Mouse (Mus musculus) heart, embryonic 10.5 days (tissue): ENCODE measurements around the gene Dap. TPM values are rescaled to one million over a fixed set of nuclear protein-coding genes. Genes with fewer than 3 reads are reported as not detected.
A peak's percentile ranks its signal among the peaks of the same experiment; 100 is the strongest.

Experiments
- DNase-seq: peaks from one replicate; pipeline ENCODE4 v3.0.0-alpha.2; 2017; ENCODE audit warnings: low spot score
- H3K27ac ChIP-seq: fragments of 300-500 bp; sonication (generic); 2 replicates; pipeline ENCODE4 v1.5.1; 2016; ENCODE audit warnings: mild to moderate bottlenecking
- H3K27me3 ChIP-seq: fragments of 300-500 bp; sonication (generic); 2 replicates; pipeline ENCODE4 v1.6.1; 2016; ENCODE audit warnings: mild to moderate bottlenecking; ENCODE audit not compliant: poor library complexity, insufficient read depth, severe bottlenecking
- H3K36me3 ChIP-seq: fragments of 300-500 bp; sonication (generic); 2 replicates; pipeline ENCODE4 v1.6.1; 2016; ENCODE audit warnings: mild to moderate bottlenecking, moderate library complexity
- H3K4me1 ChIP-seq: fragments of 300-500 bp; sonication (generic); 2 replicates; pipeline ENCODE4 v1.6.1; 2016; ENCODE audit warnings: mild to moderate bottlenecking
- H3K4me3 ChIP-seq: fragments of 300-500 bp; sonication (generic); 2 replicates; pipeline ENCODE4 v1.5.1; 2016; ENCODE audit warnings: mild to moderate bottlenecking, moderate library complexity
- H3K9me3 ChIP-seq: fragments of 300-500 bp; sonication (generic); 2 replicates; pipeline ENCODE4 v1.6.1; 2016; ENCODE audit warnings: mild to moderate bottlenecking, moderate library complexity
- WGBS: fragments of 180-500 bp; shearing (Covaris S2); methylation state at CpG from one replicate; pipeline ENCODE4 v1.1.7; 2016; 5-methylcytosine and 5-hydroxymethylcytosine counted together
- polyA plus RNA-seq: library from polyadenylated mRNA; unstranded; fragments of >200 nt; fragmentation: Nextera tagmentation; extraction: Ambion mirVana; gene quantifications from 2 replicates; pipeline ENCODE4 v1.2.1, GENCODE M21; 2016

Dap gene
- polyA plus RNA-seq, 1 experiment from 2014 or later: 49.2 TPM

DNA sequence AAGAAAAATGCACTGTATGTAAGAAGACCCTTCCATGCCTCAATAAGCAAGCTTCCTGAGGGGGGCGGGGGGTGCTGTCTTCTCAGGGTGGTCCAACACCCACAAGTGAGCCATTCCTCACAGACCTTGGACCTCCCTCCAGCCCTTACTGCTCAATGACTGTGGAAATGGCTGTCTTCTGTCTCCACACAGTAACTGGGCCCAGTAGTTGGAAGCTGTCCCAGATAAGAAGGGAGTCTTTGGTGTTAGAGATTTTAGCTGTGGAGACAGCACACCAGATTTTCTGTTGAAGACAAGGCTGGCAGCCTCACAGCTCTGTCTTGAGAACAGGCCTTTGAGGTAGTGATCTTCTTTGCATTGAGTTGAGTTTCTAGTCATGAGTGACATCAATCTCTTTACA lies 33.2 kb downstream of the Dap start:
- H3K27me3 ChIP-seq: no peaks in the 10 kb centered on the region
- no peak overlapping the region for H3K4me3 ChIP-seq
- no peaks in the 10 kb centered on the region for H3K9me3 ChIP-seq
- H3K27ac ChIP-seq: no peak overlapping the region
- H3K4me1 ChIP-seq: peaks cover 29% of the 10 kb centered on the region
- H3K36me3 ChIP-seq: no peaks in the 10 kb centered on the region
- no peak for DNase-seq
- WGBS: 87% methylated on average over 1 of the region's 1 CpGs

DNA sequence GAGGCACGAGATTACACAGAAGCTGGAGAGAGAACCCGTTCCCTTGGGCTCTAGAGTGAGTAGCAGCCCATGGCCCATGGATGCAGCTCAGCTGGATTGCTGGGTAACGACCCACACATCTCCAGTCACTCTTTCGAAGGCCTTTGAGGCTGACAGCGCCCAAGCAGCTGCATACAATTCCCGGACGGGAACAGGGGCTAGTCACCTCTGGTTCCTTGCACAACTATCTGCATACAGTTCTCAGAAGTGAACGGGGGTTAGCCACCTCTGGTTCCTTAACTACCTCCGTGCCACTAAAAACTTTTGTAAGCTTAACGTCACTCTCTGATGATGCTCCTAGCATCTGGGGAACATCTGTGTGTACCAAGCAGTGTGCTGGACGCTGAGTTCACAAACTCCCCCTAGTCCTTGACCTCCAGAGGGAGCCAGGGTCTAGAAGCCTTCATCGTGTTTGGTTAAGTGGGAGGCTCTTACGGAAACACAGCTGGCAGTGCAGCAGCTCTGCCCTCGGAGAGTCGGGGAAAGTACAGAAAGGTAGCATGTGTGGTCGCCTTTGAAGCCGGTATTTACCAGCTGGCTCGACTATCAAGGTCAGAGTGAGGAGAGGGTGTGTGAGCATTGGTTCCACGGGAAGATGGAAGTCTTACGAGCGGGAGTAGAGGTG lies 34.0 kb downstream of the Dap start:
- H3K36me3 ChIP-seq: no peaks in the 10 kb centered on the region
- WGBS: 76% methylated on average over 21 of the region's 21 CpGs
- no peaks in the 10 kb centered on the region for H3K9me3 ChIP-seq
- no peaks in the 10 kb centered on the region for H3K27me3 ChIP-seq
- no peak overlapping the region for H3K27ac ChIP-seq
- no peak for DNase-seq
- peaks cover 23% of the 10 kb centered on the region for H3K4me1 ChIP-seq
- H3K4me3 ChIP-seq: no peak overlapping the region

DNA sequence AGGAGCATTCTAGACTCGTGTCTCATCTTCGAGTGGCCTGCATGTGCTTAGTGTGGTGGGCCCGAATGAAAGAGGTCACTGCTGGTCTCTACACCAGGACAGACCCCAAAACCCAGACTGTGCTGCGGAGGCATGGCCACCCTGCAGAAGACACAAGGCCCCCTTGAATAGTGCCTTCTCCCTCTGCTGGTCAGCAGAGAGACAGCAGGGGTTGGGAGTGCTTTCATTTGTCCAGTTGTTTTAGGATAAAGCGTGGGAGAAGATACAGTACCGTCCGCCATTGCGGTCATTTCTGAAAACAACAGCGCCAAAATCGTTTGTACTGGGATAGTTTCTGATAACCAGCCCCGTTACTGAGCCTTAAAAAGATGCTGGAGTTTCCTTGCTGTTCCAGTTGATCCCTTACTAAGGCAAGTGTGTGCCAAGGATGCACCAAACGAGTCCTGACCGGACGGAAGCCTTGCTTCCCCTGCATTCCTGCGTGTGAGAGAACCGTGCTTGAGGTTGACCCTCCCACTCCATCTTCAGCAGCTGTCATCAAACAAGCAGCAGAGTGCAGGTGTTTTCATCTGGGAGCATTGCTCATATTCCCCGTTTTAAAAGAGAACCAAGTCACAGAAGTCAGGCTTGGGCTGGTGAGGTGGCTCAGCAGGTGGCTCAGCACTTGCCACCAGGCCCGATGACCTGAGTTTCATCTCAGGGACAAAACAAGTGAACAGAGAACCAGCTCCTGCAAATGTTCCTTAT lies 34.8 kb downstream of the Dap start:
- Histone ChIP-seq H3K9me3 (no peaks in the 10 kb centered on the region), H3K27me3 (no peaks in the 10 kb centered on the region), H3K4me3 (no peak overlapping the region), H3K4me1 (peaks cover 18% of the 10 kb centered on the region), H3K36me3 (no peaks in the 10 kb centered on the region), H3K27ac (no peak overlapping the region)
- no peak for DNase-seq
- WGBS: 76% methylated on average over 18 of the region's 18 CpGs

DNA sequence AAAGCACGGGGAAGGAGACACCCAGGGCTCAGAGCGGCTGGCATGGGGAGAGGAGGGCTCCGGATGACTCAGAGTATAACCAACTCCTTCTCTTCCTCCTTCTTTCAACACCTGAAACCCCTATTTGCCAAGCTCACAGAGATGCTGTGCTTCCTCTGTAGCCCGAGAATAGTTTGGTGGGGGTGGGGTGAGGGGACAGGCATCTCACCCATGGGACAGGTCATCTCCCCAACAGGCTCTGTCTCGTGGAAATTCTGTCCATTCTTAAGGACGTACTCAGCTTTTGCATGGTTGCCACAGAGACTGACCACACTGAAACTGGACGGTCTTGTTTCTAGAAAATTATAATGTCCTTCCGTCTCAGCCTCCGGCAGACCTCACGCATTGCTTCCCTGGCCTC lies 37.0 kb downstream of the Dap start:
- 80% methylated on average over 10 of the region's 10 CpGs for WGBS
- no peak for DNase-seq
- H3K4me3 ChIP-seq: no peak overlapping the region
- H3K4me1 ChIP-seq: peaks cover 18% of the 10 kb centered on the region
- H3K27ac ChIP-seq: no peak overlapping the region
- no peaks in the 10 kb centered on the region for H3K9me3 ChIP-seq
- 0 out of 2 replicates have a peak, but pooled peaks cover 5% of the 10 kb centered on the region for H3K27me3 ChIP-seq
- H3K36me3 ChIP-seq: no peaks in the 10 kb centered on the region

DNA sequence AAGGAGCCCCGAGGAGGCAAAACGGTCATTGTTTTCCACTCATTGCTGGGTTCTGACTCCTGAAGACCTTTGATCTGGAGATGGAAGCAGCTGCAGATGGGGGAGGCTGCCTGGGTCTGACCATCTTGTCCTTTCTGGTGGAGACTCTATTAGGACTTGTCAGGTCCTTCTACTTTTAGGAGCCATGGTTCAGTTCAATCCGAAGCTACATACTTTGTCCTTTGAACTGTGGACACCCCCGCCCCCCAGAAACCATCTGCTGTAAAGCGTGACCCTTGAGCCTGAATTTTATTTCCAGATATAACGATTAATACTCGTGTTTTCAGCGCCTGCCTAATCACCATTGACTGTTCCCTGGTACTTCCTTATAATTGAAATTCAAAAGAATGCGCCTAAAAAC lies 38.2 kb downstream of the Dap start:
- Histone ChIP-seq H3K27ac (no peak overlapping the region), H3K36me3 (no peaks in the 10 kb centered on the region), H3K4me3 (no peak overlapping the region), H3K4me1 (peaks cover 18% of the 10 kb centered on the region), H3K27me3 (0 out of 2 replicates have a peak, but pooled peaks cover 5% of the 10 kb centered on the region), H3K9me3 (no peaks in the 10 kb centered on the region)
- no peak for DNase-seq
- WGBS: 72% methylated on average over 9 of the region's 9 CpGs

DNA sequence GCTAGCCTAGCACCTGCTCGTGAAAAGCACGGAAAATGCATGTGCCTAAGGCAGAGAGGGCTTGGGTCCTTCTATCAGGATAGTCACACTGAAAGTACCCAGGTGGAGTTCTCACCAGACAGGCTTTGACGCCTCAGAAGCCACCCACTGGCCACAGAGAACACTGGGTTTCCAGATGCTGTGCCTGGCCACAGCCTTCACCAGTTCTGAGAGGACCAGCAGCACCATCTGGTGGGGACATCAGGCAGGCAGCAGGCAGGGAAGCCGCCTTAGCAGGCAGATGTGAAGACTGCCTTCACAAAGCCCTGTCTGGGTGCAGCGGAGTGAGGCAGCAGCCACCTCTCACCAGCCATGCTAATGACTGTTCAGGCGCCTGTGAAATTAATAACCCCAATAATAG lies 40.7 kb downstream of the Dap start:
- DNase-seq: peak; percentile 90
- Histone ChIP-seq H3K9me3 (no peaks in the 10 kb centered on the region), H3K36me3 (no peaks in the 10 kb centered on the region), H3K4me1 (peaks cover 6% of the 10 kb centered on the region; the same call in 1 of the 2 replicates), H3K4me3 (no peak overlapping the region), H3K27me3 (0 out of 2 replicates have a peak, but pooled peaks cover 5% of the 10 kb centered on the region), H3K27ac (no peak overlapping the region)
- WGBS: 36% methylated on average over 6 of the region's 6 CpGs

DNA sequence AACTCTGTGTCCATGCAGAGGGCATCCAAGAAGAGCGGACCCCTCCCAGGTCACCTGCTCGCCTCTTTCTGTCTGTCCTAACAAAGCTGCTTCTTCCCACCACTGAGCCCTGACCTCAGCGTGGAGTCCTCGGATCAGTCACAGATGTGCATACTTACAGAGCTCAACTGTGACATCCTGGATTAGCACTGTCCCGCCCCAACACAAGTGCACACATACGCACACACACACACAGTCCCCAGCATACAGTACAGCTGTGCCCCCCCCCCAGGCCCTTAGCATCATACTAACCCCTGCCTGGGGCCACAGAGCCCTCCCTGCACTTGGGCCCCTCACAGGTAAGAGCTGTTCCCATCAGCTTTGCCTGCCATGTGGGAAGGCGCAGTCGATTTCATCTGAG lies 41.3 kb downstream of the Dap start:
- Histone ChIP-seq H3K27me3 (0 out of 2 replicates have a peak, but pooled peaks cover 5% of the 10 kb centered on the region), H3K36me3 (no peaks in the 10 kb centered on the region), H3K4me3 (no peak overlapping the region), H3K4me1 (peaks cover 6% of the 10 kb centered on the region; the same call in 1 of the 2 replicates), H3K27ac (no peak overlapping the region), H3K9me3 (no peaks in the 10 kb centered on the region)
- DNase-seq: no peak
- 91% methylated on average over 8 of the region's 8 CpGs for WGBS

DNA sequence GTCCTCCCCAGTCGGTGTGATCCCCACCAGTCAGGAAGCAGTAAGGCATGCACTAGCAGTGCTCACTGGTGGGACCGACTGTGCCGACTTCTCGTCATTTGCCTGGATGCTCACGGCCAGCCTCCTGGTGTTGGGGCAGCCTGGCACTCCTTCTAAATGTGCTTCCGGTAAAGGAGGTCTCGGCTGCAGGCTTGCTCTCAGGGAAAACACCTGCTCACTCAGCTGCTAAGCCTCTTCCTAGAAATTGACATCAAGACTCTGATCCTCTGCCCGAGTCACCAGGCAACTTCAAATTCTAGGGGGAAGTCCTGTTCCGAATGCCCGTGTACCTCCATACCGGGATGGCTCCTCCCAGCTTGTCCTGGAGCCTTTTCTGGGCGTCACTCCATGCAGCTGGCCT lies 41.7 kb downstream of the Dap start:
- no peaks in the 10 kb centered on the region for H3K36me3 ChIP-seq
- no peak overlapping the region for H3K4me3 ChIP-seq
- 90% methylated on average over 12 of the region's 12 CpGs for WGBS
- DNase-seq: no peak
- no peaks in the 10 kb centered on the region for H3K9me3 ChIP-seq
- peaks cover 6% of the 10 kb centered on the region; the same call in 1 of the 2 replicates for H3K4me1 ChIP-seq
- H3K27me3 ChIP-seq: 0 out of 2 replicates have a peak, but pooled peaks cover 5% of the 10 kb centered on the region
- no peak overlapping the region for H3K27ac ChIP-seq

DNA sequence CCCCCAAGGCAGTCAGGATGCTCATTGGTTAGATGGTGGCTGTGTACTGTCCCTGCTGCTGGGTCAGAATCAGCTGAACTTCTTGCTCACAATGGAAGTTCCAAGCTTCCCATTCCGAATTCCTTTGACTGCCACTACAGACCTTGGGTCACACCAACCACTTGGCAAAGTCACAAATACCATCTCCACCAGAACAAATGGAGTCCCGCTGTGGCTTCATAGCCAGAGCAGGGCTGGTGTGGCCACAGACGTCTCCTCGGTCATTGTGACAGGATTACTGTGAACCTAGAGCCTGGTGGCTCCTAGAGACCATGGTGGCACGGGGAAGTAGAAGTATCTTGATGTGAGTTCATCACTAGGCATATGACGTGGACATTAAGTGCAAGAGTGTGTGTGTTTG lies 44.0 kb downstream of the Dap start:
- H3K27me3 ChIP-seq: 0 out of 2 replicates have a peak, but pooled peaks cover 5% of the 10 kb centered on the region
- H3K27ac ChIP-seq: no peak overlapping the region
- DNase-seq: no peak
- H3K4me1 ChIP-seq: peaks cover 3% of the 10 kb centered on the region; the same call in 1 of the 2 replicates
- H3K4me3 ChIP-seq: no peak overlapping the region
- no peaks in the 10 kb centered on the region for H3K9me3 ChIP-seq
- H3K36me3 ChIP-seq: no peaks in the 10 kb centered on the region
- 88% methylated on average over 6 of the region's 6 CpGs for WGBS

DNA sequence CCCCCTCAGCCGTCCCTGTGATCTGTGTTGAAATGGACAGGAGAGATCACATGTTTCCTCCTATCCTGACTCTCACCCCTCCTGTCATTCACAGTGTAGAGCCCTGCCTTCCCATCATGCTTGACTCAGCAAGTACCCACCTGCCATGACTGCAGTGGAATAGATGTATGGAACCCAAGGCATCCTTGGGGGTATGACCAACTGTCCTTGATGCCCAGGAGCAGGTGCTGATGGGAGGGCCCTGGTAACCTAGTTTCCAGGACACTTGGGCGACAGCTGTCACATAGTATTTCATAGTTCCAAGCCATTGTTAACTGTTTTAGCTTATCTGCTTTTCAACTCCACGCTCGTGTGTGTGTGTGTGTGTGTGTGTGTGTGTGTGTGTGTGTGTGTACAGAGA lies 45.4 kb downstream of the Dap start:
- Histone ChIP-seq H3K36me3 (no peaks in the 10 kb centered on the region), H3K4me1 (peaks cover 12% of the 10 kb centered on the region), H3K27me3 (0 out of 2 replicates have a peak, but pooled peaks cover 5% of the 10 kb centered on the region), H3K9me3 (no peaks in the 10 kb centered on the region), H3K4me3 (no peak overlapping the region), H3K27ac (no peak overlapping the region)
- 80% methylated on average over 4 of the region's 4 CpGs for WGBS
- DNase-seq: no peak

DNA sequence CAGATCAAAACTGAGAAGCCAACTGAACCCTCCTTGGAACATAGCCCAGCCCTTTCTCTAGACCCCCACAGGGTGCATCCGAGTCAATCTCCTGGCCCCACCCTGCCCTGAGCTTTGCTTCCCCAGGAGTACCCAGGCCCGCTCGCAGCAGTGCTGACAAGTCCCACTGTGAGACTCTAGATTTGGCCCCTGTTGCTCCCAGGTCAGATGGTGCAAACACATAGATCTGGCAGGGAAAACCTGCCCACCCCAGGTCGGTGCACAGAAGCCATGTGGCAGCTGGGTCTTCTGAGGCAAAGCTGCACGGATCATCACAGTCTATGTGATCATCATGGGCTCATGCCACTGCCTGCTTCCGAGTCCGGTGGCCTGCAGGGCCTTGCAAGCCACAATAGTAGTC lies 48.6 kb downstream of the Dap start:
- Histone ChIP-seq H3K4me3 (no peak overlapping the region), H3K36me3 (no peaks in the 10 kb centered on the region), H3K9me3 (no peaks in the 10 kb centered on the region), H3K27me3 (no peaks in the 10 kb centered on the region), H3K27ac (no peak overlapping the region), H3K4me1 (peaks cover 12% of the 10 kb centered on the region)
- WGBS: 76% methylated on average over 7 of the region's 7 CpGs
- DNase-seq: no peak

DNA sequence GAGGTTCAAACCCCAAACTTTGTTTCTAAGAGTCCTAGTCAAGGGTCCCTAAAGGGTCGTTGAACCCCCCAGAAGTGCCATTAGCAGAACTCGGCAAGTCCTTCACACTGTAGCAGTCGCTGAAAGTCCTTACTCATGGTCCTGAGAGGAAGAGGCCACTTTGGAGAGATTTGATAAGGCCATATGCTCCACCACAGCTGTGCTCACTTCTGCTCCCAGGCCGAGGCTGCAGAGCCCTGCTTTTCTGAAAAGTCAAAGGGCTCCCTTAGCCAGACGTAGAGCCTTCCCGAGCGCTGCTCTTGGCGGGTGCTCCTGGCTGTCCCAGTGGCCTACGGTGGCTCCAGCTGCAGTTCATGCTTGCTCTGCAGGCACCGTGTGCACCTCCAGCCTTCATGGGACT lies 49.4 kb downstream of the Dap start:
- peaks cover 14% of the 10 kb centered on the region for H3K4me1 ChIP-seq
- no peaks in the 10 kb centered on the region for H3K27me3 ChIP-seq
- H3K27ac ChIP-seq: no peak overlapping the region
- H3K36me3 ChIP-seq: no peaks in the 10 kb centered on the region
- no peaks in the 10 kb centered on the region for H3K9me3 ChIP-seq
- DNase-seq: no peak
- 28% methylated on average over 10 of the region's 10 CpGs for WGBS
- no peak overlapping the region for H3K4me3 ChIP-seq

DNA sequence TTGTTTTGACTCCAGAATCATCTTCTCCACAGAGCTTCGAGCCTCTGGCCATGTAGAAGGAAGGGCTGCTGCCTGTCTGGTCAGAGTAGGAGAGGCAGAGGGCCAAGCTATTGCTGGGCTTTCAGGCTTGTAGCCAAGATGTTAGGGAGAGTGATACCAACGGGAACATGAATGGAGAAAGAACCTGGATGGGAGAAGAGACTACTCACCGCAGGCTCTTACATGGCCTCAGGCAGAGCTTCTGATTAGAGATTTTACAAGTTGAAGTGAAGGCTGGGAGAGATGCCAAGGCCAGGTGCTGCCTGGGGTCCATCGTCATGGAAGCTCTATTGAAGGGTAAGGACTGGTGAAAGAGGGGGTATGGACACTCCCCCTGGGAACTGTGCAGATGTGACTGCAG lies 54.0 kb downstream of the Dap start:
- H3K36me3 ChIP-seq: no peaks in the 10 kb centered on the region
- WGBS: 75% methylated on average over 4 of the region's 4 CpGs
- DNase-seq: no peak

More for the DNA sequence above, 54.0 kb downstream of the Dap start:
- no peaks in the 10 kb centered on the region for H3K9me3 ChIP-seq
- peaks cover 12% of the 10 kb centered on the region for H3K4me1 ChIP-seq
- no peaks in the 10 kb centered on the region for H3K27me3 ChIP-seq
- H3K4me3 ChIP-seq: no peak overlapping the region
- no peak overlapping the region for H3K27ac ChIP-seq
